Mouse (Mus musculus): ENCODE measurements around the gene Abi1.
"Not testable (repeated sequence)": the region's sequence is repeated elsewhere in the genome, so short reads cannot be mapped to it uniquely, and the experiment has no call there.

Gene Abi1

DNA sequence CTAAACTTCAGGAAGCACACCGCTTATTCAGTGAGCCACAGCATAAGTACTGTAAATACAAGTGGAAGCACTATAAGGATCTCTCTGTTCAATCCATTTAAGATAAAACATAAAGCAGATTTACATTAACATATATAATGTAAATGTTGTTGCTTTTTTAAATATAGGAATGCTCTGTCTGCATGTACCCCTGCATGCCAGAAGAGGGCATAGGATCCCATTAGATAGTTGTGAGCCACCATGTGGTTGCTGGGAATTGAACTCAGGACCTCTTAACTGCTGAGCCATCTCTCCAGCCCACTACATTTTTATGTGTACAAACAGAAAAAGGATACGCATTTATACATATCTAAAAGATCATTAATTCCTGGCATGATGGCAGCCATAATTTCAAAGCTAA lies 78.4 kb downstream of the Abi1 start:
- no peak for DNase-seq (ENCODE audit: low spot score)

DNA sequence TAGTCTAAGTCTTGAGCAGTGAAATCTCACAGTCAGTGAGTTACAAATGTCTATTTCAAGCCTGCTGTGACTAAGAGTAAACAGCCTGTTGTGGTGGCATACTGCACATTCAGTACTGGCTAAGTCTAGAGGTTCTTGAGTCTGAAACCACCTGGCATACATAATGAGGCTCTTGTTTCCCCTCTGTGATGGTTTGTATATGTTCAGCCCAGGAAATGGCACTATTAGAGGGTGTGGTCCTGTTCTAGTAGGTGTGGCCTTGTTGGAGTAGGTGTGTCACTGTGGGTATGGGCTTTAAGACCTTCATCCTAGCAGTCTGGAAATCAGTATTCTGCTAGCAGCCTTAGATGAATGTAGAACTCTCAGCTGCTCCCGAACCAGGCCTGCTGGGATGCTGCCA lies 82.6 kb downstream of the Abi1 start:
- DNase-seq (ENCODE audit: low spot score), result no peak

DNA sequence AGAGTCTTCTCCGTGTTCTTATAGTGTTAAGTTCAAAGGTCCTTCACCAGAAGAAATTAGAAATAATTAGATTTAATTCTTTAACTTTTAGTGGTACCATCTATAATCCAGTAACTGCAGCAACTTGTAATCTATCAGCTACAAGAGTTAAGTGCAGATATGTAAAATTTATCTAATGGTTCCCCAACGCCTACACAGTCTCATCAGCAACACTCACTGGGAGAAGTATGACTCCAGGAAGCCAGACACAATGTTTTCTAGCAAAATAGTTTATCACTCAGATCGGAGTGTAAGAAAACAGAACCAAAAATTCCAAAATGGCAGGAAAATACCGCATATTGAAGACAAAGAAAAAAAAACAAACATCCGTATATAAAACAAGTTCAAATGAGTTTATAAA lies 84.1 kb downstream of the Abi1 start:
- DNase-seq (ENCODE audit: low spot score), result no peak

- no peak for DNase-seq (ENCODE audit: low spot score)
Measured at GRCm38 (mm10) chr2:22954278-22954677, 85.8 kb downstream of the Abi1 start.

GRCm38 (mm10) chr2:22949956-22950355 lies 90.1 kb downstream of the Abi1 start:
- no peak for DNase-seq (ENCODE audit: low spot score)

GRCm38 (mm10) chr2:22933556-22933955 lies 106.5 kb downstream of the Abi1 start:
- no peak for DNase-seq (ENCODE audit: low spot score)

- no peak for DNase-seq (ENCODE audit: low spot score)
Measured at GRCm38 (mm10) chr2:22928259-22928658, 111.8 kb downstream of the Abi1 start.

GRCm38 (mm10) chr2:22925911-22926310 lies 114.1 kb downstream of the Abi1 start:
- not testable (repeated sequence) for DNase-seq (ENCODE audit: low spot score)

DNA sequence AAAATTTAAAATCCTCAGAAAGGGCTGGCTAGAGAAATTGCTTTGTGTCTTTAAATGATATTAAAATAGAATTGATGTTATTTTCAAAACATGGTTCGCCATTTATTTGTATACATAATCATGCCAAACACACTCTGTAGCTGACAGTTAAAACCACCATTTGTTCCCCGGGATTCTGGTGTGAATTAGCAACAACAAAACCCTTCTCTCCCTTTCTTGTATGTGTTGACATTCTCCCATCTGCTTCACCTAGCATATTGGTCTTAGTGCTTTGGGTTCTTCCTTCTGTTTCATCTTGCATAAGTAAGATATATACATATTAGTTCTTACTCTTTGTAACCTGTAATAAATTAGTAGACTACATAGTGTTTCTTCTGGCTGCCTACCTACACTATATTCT lies 121.4 kb downstream of the Abi1 start:
- DNase-seq (ENCODE audit: low spot score), result no peak

- no peak for DNase-seq (ENCODE audit: low spot score)
Measured at GRCm38 (mm10) chr2:22914421-22914820, 125.6 kb downstream of the Abi1 start.

DNA sequence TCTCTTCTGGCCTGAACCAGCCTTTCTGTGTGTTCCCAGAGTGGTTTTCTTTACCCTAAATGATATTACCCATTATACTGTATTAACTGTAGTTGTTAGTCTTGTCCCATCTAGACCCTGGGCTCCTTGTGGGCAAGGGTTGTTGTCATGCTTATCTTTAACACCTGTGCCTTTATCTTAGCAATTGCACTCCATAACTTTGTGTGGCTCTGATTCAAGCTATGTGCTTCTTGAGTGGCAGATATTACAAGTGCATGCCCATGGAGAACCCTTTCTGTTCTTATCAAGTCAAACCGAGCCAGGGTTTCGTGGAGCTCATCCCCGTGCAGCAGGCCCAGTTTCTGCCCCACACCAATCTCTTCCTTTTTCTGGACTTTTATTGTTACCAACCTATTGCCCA lies 136.1 kb downstream of the Abi1 start:
- no peak for DNase-seq (ENCODE audit: low spot score)

DNA sequence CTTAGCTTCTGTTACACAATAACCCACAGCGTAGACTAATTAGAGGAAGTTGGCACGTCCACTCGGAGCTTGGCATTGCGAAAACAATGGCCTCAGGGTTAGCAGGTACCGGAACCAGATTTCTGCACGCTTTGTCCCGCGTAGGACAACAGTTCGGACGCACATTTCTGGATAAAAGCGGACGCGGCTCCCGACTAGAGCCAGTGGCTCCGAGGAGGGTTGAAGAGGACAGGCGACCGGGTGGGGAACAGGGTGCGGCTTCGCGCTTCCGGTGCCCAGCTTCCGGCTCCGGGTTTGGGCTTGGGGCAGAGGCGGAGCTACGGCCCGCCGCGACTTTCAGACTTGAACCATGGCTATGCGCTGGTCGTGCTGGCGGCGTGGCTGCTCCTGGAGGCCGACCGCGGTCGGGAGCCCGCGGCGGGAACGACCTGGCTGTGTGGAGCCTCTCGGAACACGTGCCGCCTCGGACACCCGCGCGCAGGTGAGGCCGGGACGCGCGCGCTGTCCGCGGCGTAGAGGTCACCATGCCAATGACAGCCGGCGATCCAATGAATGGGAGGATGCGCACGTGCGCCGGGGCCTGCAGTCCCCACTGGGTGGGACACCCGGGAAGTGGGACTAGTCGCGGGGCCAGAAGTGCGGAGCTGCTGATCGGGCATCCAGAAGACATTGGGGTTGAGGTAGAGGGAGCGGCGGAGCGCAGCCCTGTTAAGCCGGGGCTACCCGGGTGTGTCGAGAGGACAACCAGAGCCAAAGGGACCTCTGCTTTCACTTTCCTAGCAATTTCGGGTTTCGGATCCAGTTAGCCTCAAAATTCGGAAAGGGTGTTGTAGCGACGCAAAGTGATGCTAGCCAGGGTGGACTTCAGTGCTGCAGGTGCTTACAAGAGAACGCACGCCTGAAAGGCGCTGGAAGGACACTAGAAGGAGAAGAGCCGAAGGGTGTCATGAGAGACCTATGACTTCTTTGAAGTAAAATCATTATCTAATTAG lies 144.5 kb downstream of the Abi1 start, which contains the start of gene Pdss1:
Gene Pdss1, plus strand, starts transcription at position 241 of the 992 bp plus-strand sequence.
- peak; percentile 84 for DNase-seq (ENCODE audit: low spot score)

DNA sequence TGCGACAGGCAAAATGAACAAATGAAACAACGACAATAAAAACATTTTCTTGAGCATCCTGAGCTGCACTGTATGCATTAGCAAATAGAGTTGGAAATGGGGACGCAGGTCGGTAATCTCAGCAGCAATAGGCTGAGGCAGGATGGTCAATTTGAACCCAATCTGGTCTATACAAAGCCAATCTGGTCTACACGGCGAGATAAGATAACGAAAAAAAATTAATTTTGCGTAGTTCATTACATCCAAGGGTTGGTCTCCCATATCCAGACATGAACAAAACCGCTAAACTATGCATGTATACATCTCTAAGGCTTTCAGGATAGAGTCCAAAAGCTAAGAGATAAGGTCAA lies 145.1 kb downstream of the Abi1 start:
- no peak for DNase-seq (ENCODE audit: low spot score)
